Mouse (Mus musculus) layer of hippocampus, postnatal 25 days (tissue): Measurements from ENCODE around the gene Armcx2. TPM values are rescaled to one million over a fixed set of nuclear protein-coding genes. Genes with fewer than 3 reads are reported as not detected.
"Not testable (repeated sequence)": the region's sequence is repeated elsewhere in the genome, so short reads cannot be mapped to it uniquely, and the experiment has no call there.

Experiments used
- DNase-seq, 2 experiments: peaks; one replicate each; pipeline ENCODE4 v3.0.0; 2022; ENCODE audit warnings: mixed read lengths in 2 of 2, low spot score in 1 of 2; ENCODE audit errors: extremely low spot score in 1 of 2
- microRNA-seq, 2 experiments: library from miRNA; unstranded; fragments of <30 nt; microRNA quantifications; one replicate each; pipeline ENCODE4 v1.2.0; 2021
- total RNA-seq, 2 experiments: library from RNA; stranded (reverse); gene quantifications; 2 replicates each; pipeline ENCODE4 v1.2.3; 2021

The Armcx2 gene
- 10 to 100 TPM; 78.5 to 80.1 TPM for total RNA-seq

DNA sequence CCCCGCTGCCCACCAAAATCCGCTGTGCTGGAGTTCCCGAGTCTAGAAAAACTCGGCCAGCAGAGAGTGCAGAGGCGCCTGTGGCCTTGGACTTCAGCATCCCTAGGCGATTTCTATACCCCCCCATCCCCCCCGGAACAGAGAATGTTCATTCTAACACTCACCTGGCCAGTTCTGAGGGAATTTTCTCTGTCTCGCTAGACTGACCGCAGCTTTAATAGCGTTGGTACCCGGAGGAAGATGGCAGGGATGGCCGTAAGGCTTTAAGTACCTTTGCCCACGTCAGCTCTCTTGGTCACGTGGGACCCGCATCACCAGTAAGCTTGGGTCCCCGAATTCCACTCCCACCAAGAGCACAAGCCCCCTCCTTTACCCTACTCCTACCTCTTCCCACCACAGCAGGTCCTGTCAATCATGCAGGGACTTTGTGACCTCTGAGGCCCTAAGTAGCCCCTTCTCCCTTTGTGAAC is at the start of gene Armcx2:
TSS of gene Armcx2 (minus strand) at position 467 of the 470 bp plus-strand sequence.
- DNase-seq, result peak; percentile 31 to 37

- no peak for DNase-seq
These were observed 40.6 kb upstream of the Armcx2 start for GRCm38 (mm10) chrX:134849662-134850061.

GRCm38 (mm10) chrX:134844424-134844823 is 35.4 kb upstream of the Armcx2 start:
- no peak for DNase-seq

GRCm38 (mm10) chrX:134830508-134830907 is 21.5 kb upstream of the Armcx2 start:
- DNase-seq, result no peak

DNA sequence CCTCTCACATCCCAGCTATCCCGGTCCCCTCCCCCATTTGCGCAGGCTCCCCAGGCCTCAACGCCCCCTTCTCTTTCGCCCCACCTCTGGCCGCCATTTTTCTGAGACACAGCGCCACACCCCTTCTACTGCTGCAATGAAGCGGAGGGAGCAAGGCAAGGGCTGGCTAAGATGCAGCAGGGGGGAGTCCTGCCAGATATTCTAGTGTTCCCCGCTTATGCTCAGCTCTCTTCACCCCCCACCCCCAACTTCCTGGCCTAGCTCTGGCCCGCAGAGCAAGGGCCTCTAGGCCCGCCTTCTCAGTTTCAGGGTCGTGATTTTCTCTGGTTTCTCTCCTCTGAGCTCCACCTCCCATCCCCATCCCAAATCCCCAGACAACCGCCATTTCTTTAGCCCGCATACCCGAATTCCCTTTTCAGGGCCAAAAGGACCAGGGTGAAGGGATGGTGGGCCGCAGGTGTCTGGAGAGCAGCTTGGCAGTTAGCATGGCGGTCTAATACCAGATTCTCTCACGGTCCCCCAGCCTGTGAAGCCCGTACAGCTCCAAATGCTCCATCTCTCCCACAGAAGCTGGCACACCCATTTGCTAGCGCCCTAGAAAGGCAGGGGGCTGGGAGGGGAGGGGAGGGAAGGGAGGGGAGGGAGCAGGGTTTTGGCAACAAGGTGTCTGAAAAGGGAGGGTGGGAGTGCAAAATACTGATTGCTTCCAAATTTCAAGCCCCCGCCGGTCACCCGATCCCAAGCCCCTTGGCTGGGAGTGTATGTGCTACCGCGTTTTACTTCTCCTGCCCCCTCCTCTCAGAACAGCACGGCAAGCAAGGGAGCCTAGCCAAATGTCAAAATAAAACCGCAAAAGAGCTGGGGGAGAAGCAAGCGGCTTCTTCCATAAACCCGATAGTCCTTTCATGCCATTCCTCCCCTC is 927 bp downstream of the Armcx2 start:
- peak; percentile 17 to 23 for DNase-seq

- no peak for DNase-seq
These were observed 21.3 kb downstream of the Armcx2 start for GRCm38 (mm10) chrX:134787728-134788127.

GRCm38 (mm10) chrX:134763428-134764198 is 45.4 kb downstream of the Armcx2 start:
- not testable (repeated sequence) for DNase-seq

GRCm38 (mm10) chrX:134757293-134757995 is 51.6 kb downstream of the Armcx2 start:
- no peak for DNase-seq

GRCm38 (mm10) chrX:134756434-134757292 is 52.4 kb downstream of the Armcx2 start, which contains the start of gene Armcx3:
Gene Armcx3 (plus strand): TSS chrX:134756595.
- peak; percentile 13 to 34 for DNase-seq

Small RNA genes within 50 kb of the gene (microRNA-seq; reads per million reads assigned to microRNA genes)
- gene Mir7093, result 0.40 to 1.3 reads per million in 2 experiments

Other genes starting within 250 kb of the Armcx2 start
- gene Btk, start 225.7 kb downstream of the Armcx2 start, total RNA-seq, result under 1 TPM; 0.87 to 0.91 TPM
- 100 to 1,000 TPM; 125 to 148 TPM for gene Rpl36a, start 223.6 kb downstream of the Armcx2 start, total RNA-seq
- 1 to 10 TPM; 7.3 to 8.5 TPM for gene Gla, start 208.1 kb downstream of the Armcx2 start, total RNA-seq
- 100 to 1,000 TPM; 155 to 158 TPM for gene Hnrnph2, start 208.0 kb downstream of the Armcx2 start, total RNA-seq
- 10 to 100 TPM; 33.4 to 38.1 TPM for gene Armcx4, start 122.7 kb downstream of the Armcx2 start, total RNA-seq
- gene Armcx1, start 91.3 kb downstream of the Armcx2 start, total RNA-seq, result 10 to 100 TPM; 50.8 to 59.2 TPM
- gene Armcx6, start 57.8 kb downstream of the Armcx2 start, total RNA-seq, result 1 to 10 TPM; 6.1 to 6.5 TPM
- 10 to 100 TPM; 78.1 to 85.7 TPM for gene Armcx3, start 52.6 kb downstream of the Armcx2 start, total RNA-seq
- under 1 TPM in 1 of 2 experiments, not detected in 1; 0.10 TPM for gene Nxf2, start 155.5 kb upstream of the Armcx2 start, total RNA-seq
- 1 to 10 TPM; 8.4 to 9.2 TPM for gene Zmat1, start 200.0 kb upstream of the Armcx2 start, total RNA-seq